Mouse (Mus musculus) midbrain, embryonic 16.5 days (tissue): ENCODE measurements at regions not wholly inside any gene's neighbourhood (a gene's known extent, or its start where the extent isn't known, plus 50 kb on each side); places are given as distances from the start of the nearest gene placed in this dataset.

Source experiments
- ATAC-seq: fragments of 200-750 bp; cut with Nextera tagmentation; 2 replicates; pipeline ENCODE4 v1.8.0; 2017; ENCODE audit warnings: moderate TSS enrichment
- H3K27ac ChIP-seq: fragments of 300-500 bp; sonication (generic); 2 replicates; pipeline ENCODE4 v1.5.1; 2014; ENCODE audit warnings: mild to moderate bottlenecking, low read length, mixed read lengths
- H3K27me3 ChIP-seq: fragments of 300-500 bp; sonication (generic); 2 replicates; pipeline ENCODE4 v1.6.1; 2014; ENCODE audit warnings: low read depth, low read length, mixed read lengths; ENCODE audit not compliant: control insufficient read depth, insufficient read depth
- H3K36me3 ChIP-seq: fragments of 300-500 bp; sonication (generic); 2 replicates; pipeline ENCODE4 v1.6.1; 2014; ENCODE audit warnings: mild to moderate bottlenecking, low read length, moderate library complexity, mixed read lengths; ENCODE audit not compliant: control insufficient read depth, insufficient read depth
- H3K4me1 ChIP-seq: fragments of 300-500 bp; sonication (generic); 2 replicates; pipeline ENCODE4 v1.6.1; 2014; ENCODE audit warnings: mild to moderate bottlenecking, low read length, mixed read lengths; ENCODE audit not compliant: control insufficient read depth, insufficient read depth
- H3K4me2 ChIP-seq: fragments of 300-500 bp; sonication (generic); 2 replicates; pipeline ENCODE4 v1.6.1; 2014; ENCODE audit warnings: mild to moderate bottlenecking, low read length, mixed read lengths
- H3K4me3 ChIP-seq: fragments of 300-500 bp; sonication (generic); 2 replicates; pipeline ENCODE4 v1.5.1; 2014; ENCODE audit warnings: low read depth, mild to moderate bottlenecking, low read length, moderate library complexity, mixed read lengths
- H3K9ac ChIP-seq: fragments of 300-500 bp; sonication (generic); 2 replicates; pipeline ENCODE4 v1.6.1; 2014; ENCODE audit warnings: low read depth, low read length, mixed read lengths
- H3K9me3 ChIP-seq: fragments of 300-500 bp; sonication (generic); replicated peaks from 2 replicates; pipeline ENCODE4 v1.6.1; 2014; ENCODE audit warnings: mild to moderate bottlenecking, low read length, mixed read lengths; ENCODE audit not compliant: control insufficient read depth, poor library complexity, severe bottlenecking
- WGBS: fragments of 180-500 bp; shearing (Covaris S2); extraction: QIAGEN DNeasy Blood & Tissue Kit; methylation state at CpG from one replicate; pipeline ENCODE4 v1.1.7; 2014; 5-methylcytosine and 5-hydroxymethylcytosine counted together

DNA sequence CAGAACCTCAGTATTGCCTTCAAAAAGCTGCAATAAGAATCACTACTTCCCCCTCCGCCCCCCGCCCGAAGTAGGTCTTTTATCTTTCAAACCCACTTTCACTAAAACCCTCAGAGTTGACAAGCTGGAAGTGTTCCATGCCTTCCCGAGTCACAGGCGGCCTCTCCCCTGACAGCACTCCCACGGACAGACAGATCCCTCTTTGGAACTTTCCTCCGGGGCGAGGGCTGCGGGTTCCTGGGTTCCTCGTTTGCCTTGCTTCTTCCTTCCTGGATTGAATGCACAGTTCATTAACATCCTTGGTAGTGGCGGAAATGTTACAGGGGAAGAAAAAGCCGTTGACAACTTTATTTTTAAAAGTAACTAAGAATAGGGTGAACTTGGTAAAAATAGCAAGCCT, 132.1 kb upstream of the Fam19a5 start:
- H3K4me2 ChIP-seq, result no peak overlapping the region
- no peak overlapping the region for H3K27ac ChIP-seq
- H3K9me3 ChIP-seq, result no peaks in the 10 kb centered on the region
- no peaks in the 10 kb centered on the region for H3K4me1 ChIP-seq
- H3K36me3 ChIP-seq, result no peaks in the 10 kb centered on the region
- no peak overlapping the region for H3K9ac ChIP-seq
- no peak for ATAC-seq
- H3K27me3 ChIP-seq, result no peaks in the 10 kb centered on the region
- no peak overlapping the region for H3K4me3 ChIP-seq
- WGBS, result 57% methylated on average over 12 of the region's 12 CpGs

DNA sequence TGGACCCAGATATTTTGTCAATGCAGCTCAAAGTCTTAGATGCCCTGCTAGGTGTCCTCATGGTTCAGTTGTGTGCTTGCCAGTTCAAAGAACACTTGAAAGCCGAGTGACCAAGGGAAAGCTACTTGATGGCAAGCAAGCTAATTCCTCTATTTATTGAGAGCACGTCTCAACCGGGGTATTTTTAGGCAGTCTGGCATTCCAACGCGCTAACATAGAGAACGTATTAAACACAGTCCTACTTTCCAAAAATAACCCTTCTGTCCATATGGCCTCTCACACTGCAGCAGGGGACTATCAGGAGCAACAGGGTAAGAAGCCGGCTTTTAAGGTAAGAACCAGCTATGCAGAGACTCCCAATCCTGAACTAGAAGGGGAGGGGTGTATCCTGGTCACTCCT, 128.1 kb upstream of the Fam19a5 start:
- 81% methylated on average over 7 of the region's 7 CpGs for WGBS

DNA sequence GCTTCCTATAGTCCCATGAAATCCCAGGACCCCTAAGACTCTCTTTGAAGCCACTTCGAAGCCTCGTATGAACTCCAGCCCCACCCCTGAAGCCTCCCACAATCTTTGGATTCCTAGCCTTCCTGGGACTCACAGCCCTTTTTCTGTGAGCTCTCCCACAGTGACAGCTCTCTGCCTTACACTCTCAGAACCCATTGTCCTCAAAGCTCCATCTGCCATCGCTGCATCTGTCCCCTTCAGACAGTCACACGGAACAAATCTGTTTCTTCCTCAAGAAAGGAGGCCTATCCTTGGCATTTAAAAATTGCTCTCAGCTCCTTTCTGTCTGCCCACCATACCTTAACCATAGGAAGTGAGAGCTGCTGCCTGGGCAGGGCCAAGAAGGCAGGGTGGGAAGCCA, 122.4 kb upstream of the Fam19a5 start:
- H3K27me3 ChIP-seq, result no peaks in the 10 kb centered on the region
- no peak overlapping the region for H3K4me2 ChIP-seq
- WGBS, result 83% methylated on average over 4 of the region's 4 CpGs
- H3K36me3 ChIP-seq, result no peaks in the 10 kb centered on the region
- ATAC-seq, result no peak
- H3K4me3 ChIP-seq, result no peak overlapping the region
- H3K4me1 ChIP-seq, result no peaks in the 10 kb centered on the region
- no peak overlapping the region for H3K9ac ChIP-seq
- H3K27ac ChIP-seq, result no peak overlapping the region
- no peaks in the 10 kb centered on the region for H3K9me3 ChIP-seq

More for the DNA sequence above, 128.1 kb upstream of the Fam19a5 start:
- Histone ChIP-seq H3K4me3 (no peak overlapping the region), H3K9ac (no peak overlapping the region), H3K4me2 (no peak overlapping the region), H3K9me3 (no peaks in the 10 kb centered on the region), H3K36me3 (no peaks in the 10 kb centered on the region), H3K27me3 (no peaks in the 10 kb centered on the region), H3K4me1 (no peaks in the 10 kb centered on the region), H3K27ac (no peak overlapping the region)
- no peak for ATAC-seq

DNA sequence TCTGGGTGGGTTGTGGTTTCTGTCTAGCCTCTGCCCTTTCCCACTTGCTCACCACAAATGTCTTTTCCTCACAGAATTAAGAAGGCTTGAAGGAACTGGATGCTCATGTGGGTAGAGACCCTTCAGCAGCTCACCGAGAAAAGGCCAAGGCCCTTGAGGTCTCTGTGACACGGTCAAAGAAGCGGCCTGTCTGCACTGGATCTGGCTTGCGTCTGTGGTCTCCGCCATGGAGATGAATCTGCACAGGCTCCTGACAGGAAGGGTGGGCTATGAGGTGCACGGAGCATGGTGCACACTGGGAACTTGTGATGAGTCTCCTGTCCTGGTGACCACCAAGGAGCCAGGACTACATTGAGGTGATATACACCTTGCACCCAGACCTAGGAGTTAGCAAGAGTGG, 110.8 kb upstream of the Fam19a5 start:
- Histone ChIP-seq H3K9me3 (no peaks in the 10 kb centered on the region), H3K4me2 (no peak overlapping the region), H3K36me3 (no peaks in the 10 kb centered on the region), H3K4me1 (no peaks in the 10 kb centered on the region), H3K27ac (no peak overlapping the region), H3K9ac (no peak overlapping the region), H3K4me3 (no peak overlapping the region), H3K27me3 (no peaks in the 10 kb centered on the region)
- 95% methylated on average over 6 of the region's 6 CpGs for WGBS
- no peak for ATAC-seq

GRCm38 (mm10) chr15:87433901-87434300, 110.2 kb upstream of the Fam19a5 start:
- no peaks in the 10 kb centered on the region for H3K4me1 ChIP-seq
- H3K36me3 ChIP-seq, result no peaks in the 10 kb centered on the region
- H3K9ac ChIP-seq, result no peak overlapping the region
- no peak overlapping the region for H3K4me3 ChIP-seq
- H3K4me2 ChIP-seq, result no peak overlapping the region
- no peaks in the 10 kb centered on the region for H3K9me3 ChIP-seq
- ATAC-seq, result no peak
- whole genome bisulfite sequencing, result 92% methylated on average over 12 of the region's 12 CpGs
- H3K27ac ChIP-seq, result no peak overlapping the region
- H3K27me3 ChIP-seq, result no peaks in the 10 kb centered on the region

DNA sequence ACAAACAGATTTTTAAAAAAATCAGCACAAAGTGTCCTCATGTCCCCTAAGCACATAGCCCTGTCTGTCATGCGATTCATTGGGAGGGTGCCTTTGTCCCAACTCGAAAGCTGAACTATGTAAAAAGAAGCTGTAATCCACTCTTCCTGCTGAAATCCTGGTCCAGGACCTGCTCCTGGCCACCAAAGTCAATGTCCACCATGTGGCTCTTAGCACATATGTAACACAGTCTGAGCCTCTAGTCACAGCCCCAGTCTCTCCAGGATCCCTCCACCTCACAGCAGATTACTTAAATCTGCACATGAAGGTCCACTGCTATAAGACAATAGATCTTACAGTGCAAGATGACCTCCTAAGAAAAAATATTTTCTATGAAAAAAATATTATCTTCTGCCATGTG, 108.5 kb upstream of the Fam19a5 start:
- Histone ChIP-seq H3K27me3 (no peaks in the 10 kb centered on the region), H3K4me3 (no peak overlapping the region), H3K4me1 (no peaks in the 10 kb centered on the region), H3K36me3 (no peaks in the 10 kb centered on the region), H3K9me3 (0 out of 2 replicates have a peak, but pooled peaks cover 3% of the 10 kb centered on the region), H3K9ac (no peak overlapping the region), H3K4me2 (no peak overlapping the region), H3K27ac (no peak overlapping the region)
- ATAC-seq, result no peak
- WGBS, result 98% methylated on average over 2 of the region's 2 CpGs

DNA sequence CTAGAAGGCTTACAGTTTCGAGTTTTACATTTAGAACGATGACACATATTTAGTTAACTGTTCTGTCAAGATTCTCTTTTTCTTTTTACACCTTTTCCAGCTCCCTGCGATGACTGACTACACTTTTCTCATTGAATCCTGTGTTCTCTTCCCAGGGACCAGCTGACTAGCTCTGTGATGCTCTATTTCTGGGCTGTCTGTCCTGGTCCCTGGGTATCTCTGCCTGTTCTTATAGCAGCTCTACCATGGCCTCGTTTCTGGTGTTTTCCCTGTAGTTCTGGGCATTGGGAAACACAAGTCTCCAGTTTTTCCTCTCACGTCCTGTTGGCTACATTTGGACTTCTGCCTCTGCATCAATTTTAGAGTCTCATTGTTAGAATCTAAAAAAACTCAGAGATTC, 106.5 kb upstream of the Fam19a5 start:
- H3K27me3 ChIP-seq, result no peaks in the 10 kb centered on the region
- no peaks in the 10 kb centered on the region for H3K36me3 ChIP-seq
- H3K4me1 ChIP-seq, result no peaks in the 10 kb centered on the region
- WGBS, result 77% methylated on average over 5 of the region's 5 CpGs
- H3K4me3 ChIP-seq, result no peak overlapping the region
- H3K9me3 ChIP-seq, result 0 out of 2 replicates have a peak, but pooled peaks cover 3% of the 10 kb centered on the region
- no peak overlapping the region for H3K9ac ChIP-seq
- no peak for ATAC-seq
- no peak overlapping the region for H3K4me2 ChIP-seq
- H3K27ac ChIP-seq, result no peak overlapping the region

DNA sequence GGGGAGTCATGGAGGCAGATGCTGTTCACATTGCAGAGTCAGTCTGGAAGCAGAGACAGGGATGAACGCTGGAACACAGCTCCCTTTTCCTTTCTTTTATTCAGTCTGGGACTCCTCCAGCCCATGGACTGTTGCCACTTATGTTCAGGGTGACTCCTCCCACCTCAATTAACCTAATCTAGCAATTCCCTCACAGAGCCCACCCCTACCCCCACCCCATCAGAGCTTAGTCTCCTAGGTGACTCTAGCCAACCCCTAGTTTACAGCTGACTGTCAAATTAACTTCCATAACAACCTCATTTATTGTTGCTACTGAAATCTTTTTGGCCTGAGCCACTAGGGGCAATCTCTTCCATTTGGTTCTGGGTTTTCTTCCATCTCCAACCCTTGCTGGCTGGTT, 85.2 kb upstream of the Fam19a5 start:
- H3K27ac ChIP-seq, result no peak overlapping the region
- H3K4me3 ChIP-seq, result no peak overlapping the region
- no peaks in the 10 kb centered on the region for H3K36me3 ChIP-seq
- H3K4me1 ChIP-seq, result no peaks in the 10 kb centered on the region
- no peak for ATAC-seq
- H3K9ac ChIP-seq, result no peak overlapping the region
- 15% methylated on average over 1 of the region's 1 CpGs for WGBS
- no peaks in the 10 kb centered on the region; the same call in 1 of the 2 replicates for H3K9me3 ChIP-seq
- H3K27me3 ChIP-seq, result no peaks in the 10 kb centered on the region
- no peak overlapping the region for H3K4me2 ChIP-seq

GRCm38 (mm10) chr15:87476247-87476646, 67.9 kb upstream of the Fam19a5 start:
- no peak overlapping the region for H3K4me3 ChIP-seq
- H3K36me3 ChIP-seq, result no peaks in the 10 kb centered on the region
- WGBS, result 60% methylated on average over 11 of the region's 11 CpGs
- no peak overlapping the region for H3K4me2 ChIP-seq
- H3K27ac ChIP-seq, result no peak overlapping the region
- H3K4me1 ChIP-seq, result no peaks in the 10 kb centered on the region
- H3K9ac ChIP-seq, result no peak overlapping the region
- no peak for ATAC-seq
- no peaks in the 10 kb centered on the region for H3K9me3 ChIP-seq
- H3K27me3 ChIP-seq, result no peaks in the 10 kb centered on the region
